Mouse (Mus musculus) frontal cortex, postnatal 10 days (tissue): ENCODE measurements around the gene Mmp13.
"Not testable (repeated sequence)": the region's sequence is repeated elsewhere in the genome, so short reads cannot be mapped to it uniquely, and the experiment has no call there.

Source experiments
- DNase-seq, 2 experiments: peaks; one replicate each; pipeline ENCODE4 v3.0.0; 2022; ENCODE audit warnings: low spot score in 2 of 2, mixed read lengths in 1 of 2

Gene Mmp13

DNA sequence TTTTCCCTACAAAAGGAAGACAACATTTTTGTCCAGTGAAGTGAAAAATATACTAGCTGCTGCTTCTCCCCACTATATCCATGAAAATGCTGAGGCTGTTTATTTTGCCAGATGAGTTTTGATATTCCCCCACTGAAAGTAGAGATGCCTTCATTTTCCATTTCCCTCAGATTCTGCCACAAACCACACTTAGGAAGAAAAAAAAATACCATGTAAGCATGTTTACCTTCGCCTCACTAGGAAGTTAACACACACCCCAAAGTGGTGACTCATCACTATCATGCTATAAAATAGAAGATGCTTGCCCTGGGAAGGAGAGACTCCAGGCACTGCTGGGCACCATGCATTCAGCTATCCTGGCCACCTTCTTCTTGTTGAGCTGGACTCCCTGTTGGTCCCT is at the start of gene Mmp13:
Gene Mmp13 (plus strand): TSS at position 301 of the 400 bp plus-strand sequence.
- DNase-seq: no peak

DNA sequence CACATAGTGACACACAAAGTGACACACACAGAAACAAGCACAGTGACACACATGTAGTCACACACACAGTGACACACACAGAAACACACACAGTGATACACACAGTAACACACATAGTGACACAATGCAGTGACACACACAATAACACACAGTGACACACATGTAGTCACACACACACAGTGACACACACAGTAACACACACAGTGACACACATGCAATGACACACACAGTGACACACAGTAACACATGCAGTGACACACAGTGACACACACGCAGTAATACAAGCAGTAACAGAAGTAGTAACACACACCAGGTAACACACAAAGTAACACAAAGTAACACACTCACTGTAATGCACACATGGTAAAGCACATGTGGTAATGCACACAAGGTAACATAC is 33.7 kb upstream of the Mmp13 start:
- DNase-seq: no peak

DNA sequence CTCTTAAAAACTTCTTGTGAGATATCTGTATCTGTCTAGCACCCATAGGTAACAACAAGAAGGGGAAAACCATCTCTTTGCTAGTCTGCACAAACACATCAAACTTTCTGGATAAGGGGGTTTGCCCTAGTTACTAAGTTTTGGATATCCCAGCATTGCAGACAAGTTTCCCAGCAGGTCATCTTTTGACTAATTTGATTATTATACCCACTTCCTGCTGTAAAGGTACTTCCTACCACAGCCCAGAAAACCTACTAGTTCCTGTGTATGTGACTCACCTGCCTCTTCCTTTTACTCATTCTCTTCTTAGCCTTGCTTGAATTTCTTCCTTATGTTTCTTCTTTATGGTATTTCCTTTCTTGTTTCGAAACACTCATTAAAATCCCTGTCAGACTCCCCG is 32.3 kb upstream of the Mmp13 start:
- no peak for DNase-seq

DNA sequence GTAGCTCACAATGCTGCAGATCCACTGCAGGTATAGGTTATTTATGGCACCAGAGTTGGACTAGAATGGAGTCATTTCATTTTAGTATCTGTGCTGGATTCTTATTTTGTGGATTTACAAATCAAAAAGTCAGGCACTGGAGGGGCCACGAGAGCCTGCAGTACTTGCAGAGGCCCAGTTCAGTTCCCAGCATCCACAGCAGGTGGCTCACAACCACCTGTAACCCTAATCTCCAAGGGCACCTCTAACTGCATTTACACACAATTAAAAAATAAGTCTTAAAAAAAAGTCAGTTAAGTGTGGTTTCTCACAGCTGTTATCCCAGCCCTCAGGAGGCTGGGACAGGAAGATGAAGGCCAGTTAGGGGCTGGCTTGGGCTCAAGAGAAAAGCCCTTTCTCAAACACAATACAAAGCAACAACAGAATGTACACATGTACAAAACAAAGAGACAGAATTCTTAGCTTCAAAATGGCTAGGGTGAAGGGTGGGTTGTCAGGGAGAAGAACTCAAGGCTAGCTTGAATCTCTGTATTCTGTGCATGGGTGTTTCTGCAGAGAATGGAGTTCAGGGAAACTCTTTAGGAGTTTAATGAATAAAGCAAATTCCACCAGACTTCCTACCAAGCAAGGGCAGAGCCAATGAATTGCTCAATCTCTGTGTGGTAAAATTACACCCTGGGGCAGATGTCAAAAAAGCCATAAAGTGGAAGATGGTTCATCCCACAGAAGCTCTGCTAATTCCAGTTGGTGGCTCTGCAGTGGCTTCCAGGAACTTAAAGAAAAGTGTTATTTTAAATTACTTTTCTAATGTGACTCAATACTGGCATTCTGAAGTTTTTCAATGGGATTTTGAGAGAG is 19.3 kb upstream of the Mmp13 start:
- no peak for DNase-seq

DNA sequence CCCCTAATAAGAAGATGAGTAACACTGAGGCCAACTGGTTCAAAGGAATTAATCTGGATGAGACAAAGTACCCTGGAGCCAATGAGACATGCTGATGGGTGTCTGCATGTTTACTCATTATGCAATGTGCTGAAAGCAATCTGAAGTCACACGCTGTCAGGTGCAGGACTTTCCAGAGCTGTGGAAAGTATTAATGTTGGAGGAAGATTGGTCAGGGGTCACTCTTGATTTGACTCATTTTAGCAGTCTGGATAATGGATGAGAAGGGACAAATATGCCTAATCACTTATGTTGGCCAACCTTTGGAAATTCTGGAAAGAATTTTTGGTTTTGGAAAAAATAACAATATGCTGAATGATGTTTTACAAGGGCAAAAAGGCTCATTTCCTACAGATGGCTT is 10.6 kb upstream of the Mmp13 start:
- DNase-seq: no peak

DNA sequence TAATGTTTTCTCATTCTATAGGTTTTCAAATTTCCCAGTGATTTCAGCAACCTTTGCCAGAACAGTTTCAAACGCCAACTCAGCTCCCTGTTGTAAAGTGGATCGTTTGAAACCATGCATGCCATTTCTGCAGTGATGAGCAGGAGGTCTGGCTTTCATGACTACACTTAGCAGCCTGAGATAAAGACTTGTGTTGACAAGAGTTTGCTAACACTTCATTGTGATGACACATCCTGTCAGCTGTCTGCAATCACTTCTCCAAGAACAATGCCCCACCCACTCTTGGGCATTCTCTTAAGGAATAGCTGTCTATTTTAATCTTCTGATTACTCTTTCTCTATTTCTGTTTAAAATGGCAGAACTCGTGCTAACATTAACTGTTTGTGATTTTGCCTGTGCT is 2.2 kb upstream of the Mmp13 start:
- no peak for DNase-seq

DNA sequence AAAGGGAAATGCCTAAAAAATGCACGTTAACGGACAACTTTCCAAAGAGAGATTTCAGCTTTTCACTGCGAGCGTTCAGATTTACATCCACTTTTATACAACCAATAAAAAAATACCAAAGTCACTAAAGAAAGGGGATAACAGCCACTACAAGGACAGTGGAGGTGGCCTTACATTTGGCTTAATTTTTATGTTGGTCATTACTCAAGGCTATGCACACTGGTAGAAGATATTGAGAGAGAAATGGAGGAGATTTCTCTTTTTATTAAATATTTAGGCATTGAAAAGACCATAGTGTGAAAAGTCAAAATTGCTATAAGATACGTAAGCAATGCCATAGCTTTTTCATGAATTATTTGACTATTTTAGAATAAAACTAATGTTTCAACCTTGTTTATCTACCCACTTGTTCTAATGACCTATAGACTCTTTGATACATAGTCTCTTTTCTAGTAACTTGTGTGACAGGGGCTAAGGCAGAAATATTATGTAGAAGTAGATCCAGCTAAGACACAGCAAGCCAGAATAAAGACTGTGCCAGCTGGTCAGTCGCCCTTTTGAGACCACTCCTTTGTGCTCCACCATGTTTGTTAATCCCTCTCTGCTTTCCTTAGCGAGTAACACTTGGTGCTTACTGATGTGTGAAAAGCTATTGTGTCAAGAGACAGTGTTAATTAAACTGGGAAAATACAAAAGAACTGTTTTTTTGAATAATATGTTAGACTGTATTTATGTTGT is 10.4 kb downstream of the Mmp13 start:
- DNase-seq: no peak

DNA sequence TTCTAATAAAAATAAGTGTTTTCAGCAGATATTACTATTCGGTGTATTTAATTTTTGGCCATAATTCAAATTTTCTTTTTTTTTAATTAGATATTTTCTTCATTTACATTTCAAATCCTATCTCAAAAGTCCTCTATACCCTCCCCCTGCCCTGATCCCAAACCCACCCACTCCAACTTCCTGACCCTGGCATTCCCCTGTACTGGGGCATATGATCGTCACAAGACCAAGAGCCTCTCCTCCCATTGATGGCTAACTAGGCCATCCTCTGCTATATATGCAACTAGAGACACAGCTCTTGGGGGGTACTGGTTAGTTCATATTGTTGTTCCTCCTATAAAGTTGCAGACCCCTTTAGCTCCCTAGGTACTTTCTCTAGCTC is 11.0 kb downstream of the Mmp13 start:
- DNase-seq: not testable (repeated sequence)

DNA sequence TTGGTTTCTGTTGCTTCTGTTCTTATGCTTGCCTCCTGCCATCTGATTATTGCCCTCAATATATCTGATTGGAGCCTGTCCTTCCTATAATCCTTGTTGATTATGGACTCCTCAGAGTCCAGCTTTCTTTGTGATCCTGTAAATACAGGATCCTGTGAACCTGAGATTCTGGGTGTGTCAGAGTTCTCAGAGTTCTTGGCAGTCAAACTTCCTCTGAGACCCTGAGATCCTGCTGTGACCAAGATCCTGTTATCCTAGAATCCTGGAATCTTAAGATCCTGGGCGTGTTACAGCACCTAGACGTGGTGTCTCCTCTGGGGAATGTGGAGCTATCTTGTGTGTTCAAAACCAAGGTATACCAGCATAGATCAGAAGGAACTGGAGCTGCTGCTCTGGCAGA is 17.2 kb downstream of the Mmp13 start:
- no peak for DNase-seq

DNA sequence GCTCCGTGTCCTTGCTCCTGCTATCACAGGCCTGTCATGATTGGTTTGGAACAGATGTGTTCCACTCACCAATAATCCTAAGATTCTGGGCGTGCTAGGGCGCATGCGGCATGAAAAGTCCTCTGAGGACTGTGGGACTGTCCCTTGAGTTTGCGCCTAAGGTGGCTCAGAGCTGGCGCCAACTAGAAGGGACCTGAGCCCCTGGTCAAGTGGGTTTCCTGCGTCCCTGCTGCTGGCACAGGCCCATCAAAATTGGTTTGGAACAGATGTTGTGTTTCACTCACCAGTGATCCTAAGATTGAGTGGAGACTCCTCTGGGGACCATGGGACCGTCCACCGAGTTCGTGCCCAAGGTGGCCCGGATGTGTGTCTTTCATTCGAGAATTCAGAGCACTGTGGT is 17.6 kb downstream of the Mmp13 start:
- no peak for DNase-seq

DNA sequence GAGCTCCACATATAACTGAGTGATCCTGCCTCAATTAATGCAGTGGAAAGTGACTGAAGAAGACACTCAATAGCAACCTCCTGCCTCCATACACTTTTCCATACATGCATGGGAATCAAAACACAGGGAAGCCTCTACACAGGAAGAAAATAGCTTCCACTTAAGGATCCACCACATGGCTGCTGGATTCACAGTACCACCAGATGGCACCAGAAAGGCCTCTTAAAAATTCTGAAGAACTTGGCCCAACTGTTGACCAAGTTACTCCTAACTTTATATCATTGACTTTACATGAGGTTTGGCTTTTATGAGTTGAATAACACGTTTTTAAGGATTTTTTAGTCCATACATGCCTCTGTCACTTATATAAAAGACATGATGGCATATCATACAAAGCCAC is 19.8 kb downstream of the Mmp13 start:
- DNase-seq: no peak

DNA sequence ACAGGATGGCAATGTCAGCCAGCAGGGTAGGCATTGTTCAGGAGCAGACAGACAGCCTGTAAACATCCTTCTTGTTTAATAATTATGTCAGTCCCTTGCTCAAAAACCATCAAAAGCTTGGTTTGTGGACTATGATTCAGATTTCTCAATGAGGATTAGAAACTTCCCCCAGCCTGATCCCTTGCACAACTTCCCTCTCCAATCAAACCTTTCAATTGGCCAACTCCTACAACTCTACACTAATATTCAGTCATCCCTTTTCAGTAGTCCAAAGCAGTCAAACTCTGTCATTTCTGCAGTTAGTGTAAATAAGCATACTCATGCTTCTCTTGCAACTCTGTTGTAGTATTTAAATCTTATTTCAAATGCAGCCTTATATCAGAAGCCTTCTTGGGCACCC is 59.5 kb downstream of the Mmp13 start:
- no peak for DNase-seq
